Mouse (Mus musculus): ENCODE results near the gene Nf2. TPM values are rescaled to one million over a fixed set of nuclear protein-coding genes. Genes with fewer than 3 reads are reported as not detected.
A peak's percentile ranks its signal among the peaks of the same experiment; 100 is the strongest.

Nf2 gene
- polyA plus RNA-seq (2014; fragmentation: Nextera tagmentation; extraction: Ambion mirVana), result 21.6 and 48.1 TPM in 2 replicates

DNA sequence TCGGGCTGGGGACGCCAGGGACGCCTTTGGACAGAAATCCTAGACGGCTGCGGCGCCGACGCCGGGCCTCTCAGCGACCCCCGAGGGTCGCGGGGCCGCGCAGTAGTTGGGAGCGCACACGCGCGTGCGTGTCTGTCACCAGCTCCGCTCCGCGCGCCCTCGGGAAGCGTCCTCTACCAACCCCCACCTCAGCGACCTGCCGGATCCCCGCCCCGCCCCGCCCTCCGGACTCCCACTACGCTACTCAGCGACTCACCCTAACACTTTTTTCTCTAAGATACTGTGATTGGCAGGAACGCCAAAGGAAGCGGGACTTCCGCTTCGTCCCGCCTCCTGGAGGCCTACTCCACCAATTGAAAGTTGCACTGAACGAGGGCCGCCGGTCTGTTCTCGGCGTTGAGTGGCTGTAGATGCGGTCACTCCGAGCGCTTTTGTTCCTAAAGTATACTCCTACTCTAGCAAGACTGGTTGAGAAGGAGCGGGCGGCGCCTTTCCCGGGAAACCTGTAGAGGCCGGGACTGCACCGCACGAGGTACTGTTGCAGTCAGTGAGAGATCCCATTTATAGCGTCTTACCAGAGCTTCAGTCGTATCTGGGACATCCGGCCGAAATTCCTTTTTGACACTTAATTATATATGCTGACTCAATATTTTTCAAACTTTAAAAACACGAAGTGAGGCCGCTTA is at the start of gene Nf2:
TSS of gene Nf2 (minus strand) at position 279 of the 686 bp plus-strand sequence.
- no peaks in the 10 kb centered on the region for H3K27me3 ChIP-seq (ENCODE audit: control insufficient read depth, insufficient read depth, low read length)
- peak within 1 kb of the TSS; percentile 77 for H3K9ac ChIP-seq (ENCODE audit: low read depth, low read length)
- peaks cover 6% of the 10 kb centered on the region; the same call in 1 of the 2 replicates for H3K4me1 ChIP-seq (ENCODE audit: control insufficient read depth, insufficient read depth, low read length)
- peak; percentile 99 for ATAC-seq (ENCODE audit: low FRiP score, low TSS enrichment)
- peak within 1 kb of the TSS; percentile 85 for H3K27ac ChIP-seq (ENCODE audit: low read depth, low read length)
- H3K36me3 ChIP-seq (ENCODE audit: control insufficient read depth, insufficient read depth, low read length), result no peaks in the 10 kb centered on the region
- WGBS, result under 1% methylated on average over 60 of the region's 60 CpGs
- H3K9me3 ChIP-seq (ENCODE audit: control insufficient read depth, low read length), result no peaks in the 10 kb centered on the region
- H3K4me3 ChIP-seq (ENCODE audit: low read length), result peak within 1 kb of the TSS; percentile 68
- H3K4me2 ChIP-seq (replicated peaks; ENCODE audit: low read depth, low read length), result peak within 1 kb of the TSS; percentile 61

DNA sequence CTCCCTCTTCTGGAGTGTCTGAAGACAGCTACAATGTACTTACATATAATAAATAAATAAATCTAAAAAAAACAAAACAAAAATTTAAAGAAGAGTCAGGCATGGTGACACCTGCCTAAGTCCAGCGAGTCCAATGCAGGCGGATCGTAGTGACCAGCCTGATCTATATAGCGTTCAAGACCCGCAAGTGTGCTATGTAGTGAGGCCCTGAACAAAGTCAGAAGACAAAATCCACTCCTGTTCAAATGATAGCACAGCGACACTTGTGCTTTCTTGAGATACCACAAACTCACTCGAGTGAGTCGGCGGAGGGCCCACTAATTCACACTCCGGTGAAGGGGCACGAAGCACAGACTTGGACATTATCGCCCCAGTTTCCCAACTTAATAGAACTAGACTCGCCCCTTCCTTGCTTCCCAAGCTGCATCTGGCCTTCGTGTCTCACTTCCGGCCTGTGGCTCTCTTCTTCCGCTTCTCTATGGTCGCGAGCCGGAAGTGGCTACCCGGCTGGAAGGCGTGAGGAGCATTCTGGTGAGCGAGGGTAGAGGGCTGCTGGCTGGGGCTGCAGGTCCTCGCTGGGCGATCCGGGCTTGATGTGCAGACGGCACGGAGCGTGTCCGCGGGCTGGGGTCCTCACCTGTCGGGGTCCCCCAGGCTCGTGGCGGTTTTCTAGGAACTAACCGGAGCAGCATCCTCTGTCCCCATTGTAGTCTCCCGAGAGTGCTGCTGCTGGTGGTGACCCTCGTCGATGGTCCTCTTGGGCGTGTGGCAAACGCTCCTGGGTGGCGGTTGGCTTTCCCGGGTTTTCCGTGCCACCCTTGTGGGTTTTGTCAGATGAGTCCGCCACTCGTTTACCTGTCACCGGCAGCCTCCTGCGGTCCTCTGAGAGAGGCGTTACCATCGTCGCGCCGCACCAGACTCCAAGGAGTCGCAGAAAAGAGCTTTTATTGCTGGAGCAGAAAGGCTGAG is 45.8 kb upstream of the Nf2 start, which contains the start of gene Thoc5:
TSS of gene Thoc5 (plus strand) at position 473 of the 969 bp plus-strand sequence.
- Histone ChIP-seq H3K4me3 (ENCODE audit: low read length) (peak within 1 kb of the TSS; percentile 81), H3K9ac (ENCODE audit: low read depth, low read length) (peak within 1 kb of the TSS; percentile 81), H3K4me2 (replicated peaks; ENCODE audit: low read depth, low read length) (peak within 1 kb of the TSS; percentile 59), H3K27me3 (ENCODE audit: control insufficient read depth, insufficient read depth, low read length) (no peaks in the 10 kb centered on the region), H3K36me3 (ENCODE audit: control insufficient read depth, insufficient read depth, low read length) (peaks cover 26% of the 10 kb centered on the region), H3K27ac (ENCODE audit: low read depth, low read length) (peak within 1 kb of the TSS; percentile 2; the same call in 1 of the 2 replicates), H3K9me3 (ENCODE audit: control insufficient read depth, low read length) (no peaks in the 10 kb centered on the region), H3K4me1 (ENCODE audit: control insufficient read depth, insufficient read depth, low read length) (peaks cover 5% of the 10 kb centered on the region)
- peak; percentile 87 for ATAC-seq (ENCODE audit: low FRiP score, low TSS enrichment)
- WGBS, result 3% methylated on average over 52 of the region's 52 CpGs

- Histone ChIP-seq H3K4me3 (ENCODE audit: low read length) (no peak overlapping the region), H3K9me3 (ENCODE audit: control insufficient read depth, low read length) (no peaks in the 10 kb centered on the region), H3K9ac (ENCODE audit: low read depth, low read length) (no peak overlapping the region), H3K27ac (ENCODE audit: low read depth, low read length) (no peak overlapping the region), H3K27me3 (ENCODE audit: control insufficient read depth, insufficient read depth, low read length) (no peaks in the 10 kb centered on the region), H3K4me2 (replicated peaks; ENCODE audit: low read depth, low read length) (no peak overlapping the region), H3K4me1 (ENCODE audit: control insufficient read depth, insufficient read depth, low read length) (peaks cover 10% of the 10 kb centered on the region; the same call in 1 of the 2 replicates), H3K36me3 (ENCODE audit: control insufficient read depth, insufficient read depth, low read length) (peaks cover 44% of the 10 kb centered on the region)
- WGBS, result 94% methylated on average over 3 of the region's 3 CpGs
- no peak for ATAC-seq (ENCODE audit: low FRiP score, low TSS enrichment)
Measured at GRCm38 (mm10) chr11:4886987-4887386, 37.7 kb upstream of the Nf2 start.

- Histone ChIP-seq H3K9ac (ENCODE audit: low read depth, low read length) (no peak overlapping the region), H3K27ac (ENCODE audit: low read depth, low read length) (no peak overlapping the region), H3K4me3 (ENCODE audit: low read length) (no peak overlapping the region), H3K4me2 (replicated peaks; ENCODE audit: low read depth, low read length) (no peak overlapping the region), H3K27me3 (ENCODE audit: control insufficient read depth, insufficient read depth, low read length) (no peaks in the 10 kb centered on the region), H3K36me3 (ENCODE audit: control insufficient read depth, insufficient read depth, low read length) (peaks cover 29% of the 10 kb centered on the region), H3K9me3 (ENCODE audit: control insufficient read depth, low read length) (no peaks in the 10 kb centered on the region), H3K4me1 (ENCODE audit: control insufficient read depth, insufficient read depth, low read length) (peaks cover 11% of the 10 kb centered on the region; the same call in 1 of the 2 replicates)
- ATAC-seq (ENCODE audit: low FRiP score, low TSS enrichment), result no peak
- 72% methylated on average over 2 of the region's 2 CpGs for WGBS
Measured at GRCm38 (mm10) chr11:4885385-4885903, 36.1 kb upstream of the Nf2 start.

GRCm38 (mm10) chr11:4882892-4883627 is 33.7 kb upstream of the Nf2 start:
- Histone ChIP-seq H3K4me2 (replicated peaks; ENCODE audit: low read depth, low read length) (no peak overlapping the region), H3K4me3 (ENCODE audit: low read length) (no peak overlapping the region), H3K9me3 (ENCODE audit: control insufficient read depth, low read length) (no peaks in the 10 kb centered on the region), H3K27me3 (ENCODE audit: control insufficient read depth, insufficient read depth, low read length) (no peaks in the 10 kb centered on the region), H3K27ac (ENCODE audit: low read depth, low read length) (peak overlapping the region; percentile 30; the same call in 1 of the 2 replicates), H3K4me1 (ENCODE audit: control insufficient read depth, insufficient read depth, low read length) (peaks cover 11% of the 10 kb centered on the region; the same call in 1 of the 2 replicates), H3K36me3 (ENCODE audit: control insufficient read depth, insufficient read depth, low read length) (peaks cover 10% of the 10 kb centered on the region; the same call in 1 of the 2 replicates), H3K9ac (ENCODE audit: low read depth, low read length) (no peak overlapping the region)
- ATAC-seq (ENCODE audit: low FRiP score, low TSS enrichment), result peak; percentile 87
- 36% methylated on average over 14 of the region's 14 CpGs for WGBS

GRCm38 (mm10) chr11:4881087-4881486 is 31.8 kb upstream of the Nf2 start:
- no peaks in the 10 kb centered on the region for H3K9me3 ChIP-seq (ENCODE audit: control insufficient read depth, low read length)
- WGBS, result 69% methylated on average over 4 of the region's 4 CpGs
- no peaks in the 10 kb centered on the region for H3K27me3 ChIP-seq (ENCODE audit: control insufficient read depth, insufficient read depth, low read length)
- H3K9ac ChIP-seq (ENCODE audit: low read depth, low read length), result no peak overlapping the region
- no peak overlapping the region for H3K4me3 ChIP-seq (ENCODE audit: low read length)
- ATAC-seq (ENCODE audit: low FRiP score, low TSS enrichment), result no peak
- H3K36me3 ChIP-seq (ENCODE audit: control insufficient read depth, insufficient read depth, low read length), result peaks cover 11% of the 10 kb centered on the region; the same call in 1 of the 2 replicates
- H3K4me1 ChIP-seq (ENCODE audit: control insufficient read depth, insufficient read depth, low read length), result peaks cover 11% of the 10 kb centered on the region; the same call in 1 of the 2 replicates
- no peak overlapping the region for H3K27ac ChIP-seq (ENCODE audit: low read depth, low read length)
- no peak overlapping the region for H3K4me2 ChIP-seq (replicated peaks; ENCODE audit: low read depth, low read length)

GRCm38 (mm10) chr11:4874551-4874950 is 25.2 kb upstream of the Nf2 start:
- peak overlapping the region; percentile 69 for H3K9ac ChIP-seq (ENCODE audit: low read depth, low read length)
- peaks cover 3% of the 10 kb centered on the region; the same call in 1 of the 2 replicates for H3K36me3 ChIP-seq (ENCODE audit: control insufficient read depth, insufficient read depth, low read length)
- no peaks in the 10 kb centered on the region for H3K27me3 ChIP-seq (ENCODE audit: control insufficient read depth, insufficient read depth, low read length)
- peak overlapping the region; percentile 71 for H3K4me2 ChIP-seq (replicated peaks; ENCODE audit: low read depth, low read length)
- peak; percentile 65 for ATAC-seq (ENCODE audit: low FRiP score, low TSS enrichment)
- 4% methylated on average over 10 of the region's 10 CpGs for WGBS
- H3K4me1 ChIP-seq (ENCODE audit: control insufficient read depth, insufficient read depth, low read length), result peaks cover 7% of the 10 kb centered on the region; the same call in 1 of the 2 replicates
- H3K27ac ChIP-seq (ENCODE audit: low read depth, low read length), result peak overlapping the region; percentile 37; the same call in 1 of the 2 replicates
- H3K4me3 ChIP-seq (ENCODE audit: low read length), result peak overlapping the region; percentile 76
- no peaks in the 10 kb centered on the region for H3K9me3 ChIP-seq (ENCODE audit: control insufficient read depth, low read length)
